ENCODE assay signal across 14 mouse cellular contexts in genomic region chr4:63241031-63241430, GRCm38 (mm10).
"Had no signal": no experiment of that assay in that cellular context is flagged by ENCODE, and none has a peak within 500 bp of the region (broad histone marks: within the 10 kb centered on the region; RNA-seq: fewer than 3 reads in every experiment).

No protein-coding gene starts in this region.

- DNase-seq: gastrocnemius, postnatal 14 days; gastrocnemius, postnatal 36 days; heart, adult 11 months; heart, adult 2 months; heart, postnatal 14 days; heart, postnatal 36 days; kidney, adult 11 months; kidney, adult 2 months; kidney, adult 9 months; kidney, postnatal 14 days; kidney, postnatal 36 days; layer of hippocampus, adult 9-11 months; layer of hippocampus, postnatal 36 days; left cerebral cortex, postnatal 4 days had no signal
